Mouse (Mus musculus) yolk sac, embryonic 10.5 days (tissue): ENCODE data around the gene Lrp5.

ENCODE experiments used
- DNase-seq: peaks from one replicate; pipeline ENCODE4 v3.0.0-alpha.2; 2017; ENCODE audit warnings: low spot score

Gene Lrp5

GRCm38 (mm10) chr19:3686215-3686894, at the start of gene Lrp5:
TSS of gene Lrp5 (minus strand) at chr19:3686564.
- peak; percentile 73 for DNase-seq

GRCm38 (mm10) chr19:3736001-3736400, 49.6 kb upstream of the Lrp5 start:
- DNase-seq, result no peak

- DNase-seq, result no peak
Observed at GRCm38 (mm10) chr19:3730781-3731646, 44.6 kb upstream of the Lrp5 start.

- DNase-seq, result no peak
Observed at GRCm38 (mm10) chr19:3728901-3729300, 42.5 kb upstream of the Lrp5 start.

GRCm38 (mm10) chr19:3724779-3725178, 38.4 kb upstream of the Lrp5 start:
- DNase-seq, result no peak

GRCm38 (mm10) chr19:3723904-3724303, 37.5 kb upstream of the Lrp5 start:
- no peak for DNase-seq

- no peak for DNase-seq
Observed at GRCm38 (mm10) chr19:3723170-3723569, 36.8 kb upstream of the Lrp5 start.

GRCm38 (mm10) chr19:3719362-3719891, 33.1 kb upstream of the Lrp5 start:
- DNase-seq, result peak; percentile 52

GRCm38 (mm10) chr19:3718481-3719361, 32.4 kb upstream of the Lrp5 start:
- peak; percentile 52 for DNase-seq

GRCm38 (mm10) chr19:3714381-3714780, 28.0 kb upstream of the Lrp5 start:
- DNase-seq, result no peak

- no peak for DNase-seq
Observed at GRCm38 (mm10) chr19:3710436-3710835, 24.1 kb upstream of the Lrp5 start.

GRCm38 (mm10) chr19:3709013-3709787, 22.8 kb upstream of the Lrp5 start:
- DNase-seq, result no peak

- DNase-seq, result peak; percentile 98
Observed at GRCm38 (mm10) chr19:3708078-3709012, 22.0 kb upstream of the Lrp5 start, which contains the start of gene 1810055G02Rik. TSS of gene 1810055G02Rik (plus strand) at chr19:3708293.

GRCm38 (mm10) chr19:3707553-3707952, 21.2 kb upstream of the Lrp5 start:
- no peak for DNase-seq

- DNase-seq, result no peak
Observed at GRCm38 (mm10) chr19:3706258-3706657, 19.9 kb upstream of the Lrp5 start.

GRCm38 (mm10) chr19:3702460-3702859, 16.1 kb upstream of the Lrp5 start:
- no peak for DNase-seq

- peak; percentile 64 for DNase-seq
Observed at GRCm38 (mm10) chr19:3699508-3700438, 13.4 kb upstream of the Lrp5 start.

- DNase-seq, result no peak
Observed at GRCm38 (mm10) chr19:3698035-3698434, 11.7 kb upstream of the Lrp5 start.

GRCm38 (mm10) chr19:3695976-3696375, 9.6 kb upstream of the Lrp5 start:
- no peak for DNase-seq
